Comparison of ENCODE assay signal across 13 mouse cellular contexts in genomic region chr1:189933480-189934202, GRCm38 (mm10). TPM values are rescaled to one million over a fixed set of nuclear protein-coding genes. Genes with fewer than 3 reads are reported as not detected.
DNase-seq lines count a peak whose midpoint lies in the region; ATAC-seq and TF ChIP-seq lines count a peak whose summit lies in the region.
"Had no signal": no experiment of that assay in that cellular context is flagged by ENCODE, and none has a peak within 500 bp of the region (broad histone marks: within the 10 kb centered on the region; RNA-seq: fewer than 3 reads in every experiment).

No protein-coding gene starts in this region.

- H3K4me2 ChIP-seq in heart, postnatal 0 days (ENCODE audit: low read depth, low read length): no peak overlapping the region
- no peak overlapping the region for H3K4me2 ChIP-seq in liver, embryonic 16.5 days (ENCODE audit: low read depth, low read length)
- no peak overlapping the region for H3K4me2 ChIP-seq in hindbrain, postnatal 0 days (ENCODE audit: low read depth, low read length)
- no peak overlapping the region for H3K4me2 ChIP-seq in kidney, embryonic 15.5 days
- H3K4me2 ChIP-seq in forebrain, embryonic 13.5 days: no peak overlapping the region
- H3K4me2 ChIP-seq: embryonic facial prominence, embryonic 15.5 days; hindbrain, embryonic 14.5 days; lung, embryonic 15.5 days had no signal

- H3K4me3 ChIP-seq in heart, postnatal 0 days (ENCODE audit: low read depth, low read length): no peak overlapping the region
- H3K4me3 ChIP-seq in liver, embryonic 16.5 days (ENCODE audit: low read depth, low read length): no peak overlapping the region
- H3K4me3 ChIP-seq in hindbrain, postnatal 0 days (ENCODE audit: low read length): no peak overlapping the region
- H3K4me3 ChIP-seq in kidney, embryonic 15.5 days (replicated peaks): no peak overlapping the region
- H3K4me3 ChIP-seq in forebrain, embryonic 13.5 days: no peak overlapping the region
- H3K4me3 ChIP-seq: embryonic facial prominence, embryonic 15.5 days; lung, embryonic 15.5 days had no signal

- no peaks in the 10 kb centered on the region for H3K36me3 ChIP-seq in heart, postnatal 0 days (replicated peaks; ENCODE audit: control insufficient read depth, insufficient read depth, low read length)
- no peaks in the 10 kb centered on the region for H3K36me3 ChIP-seq in liver, embryonic 16.5 days (ENCODE audit: control insufficient read depth, insufficient read depth)
- no peaks in the 10 kb centered on the region for H3K36me3 ChIP-seq in hindbrain, postnatal 0 days (ENCODE audit: insufficient read depth, low read length)
- no peaks in the 10 kb centered on the region for H3K36me3 ChIP-seq in kidney, embryonic 15.5 days
- H3K36me3 ChIP-seq in forebrain, embryonic 13.5 days (ENCODE audit: poor library complexity, severe bottlenecking): no peaks in the 10 kb centered on the region
- H3K36me3 ChIP-seq: embryonic facial prominence, embryonic 15.5 days; lung, embryonic 15.5 days had no signal

- no peak overlapping the region for H3K9ac ChIP-seq in heart, postnatal 0 days (replicated peaks; ENCODE audit: low read depth, low read length)
- H3K9ac ChIP-seq in liver, embryonic 16.5 days (ENCODE audit: low read depth, low read length): no peak overlapping the region
- H3K9ac ChIP-seq in hindbrain, postnatal 0 days (replicated peaks; ENCODE audit: low read length): no peak overlapping the region
- H3K9ac ChIP-seq in kidney, embryonic 15.5 days: no peak overlapping the region
- H3K9ac ChIP-seq in forebrain, embryonic 13.5 days: no peak overlapping the region
- H3K9ac ChIP-seq: embryonic facial prominence, embryonic 15.5 days; hindbrain, embryonic 14.5 days; lung, embryonic 15.5 days had no signal

- H3K27me3 ChIP-seq in heart, postnatal 0 days (ENCODE audit: control insufficient read depth, insufficient read depth, low read length): no peaks in the 10 kb centered on the region
- H3K27me3 ChIP-seq in liver, embryonic 16.5 days (ENCODE audit: control insufficient read depth, insufficient read depth, low read depth, low read length): no peaks in the 10 kb centered on the region
- no peaks in the 10 kb centered on the region for H3K27me3 ChIP-seq in hindbrain, postnatal 0 days (ENCODE audit: insufficient read depth, low read length)
- H3K27me3 ChIP-seq in kidney, embryonic 15.5 days: no peaks in the 10 kb centered on the region
- H3K27me3 ChIP-seq in forebrain, embryonic 13.5 days: no peaks in the 10 kb centered on the region
- H3K27me3 ChIP-seq: embryonic facial prominence, embryonic 15.5 days; lung, embryonic 15.5 days had no signal

- peak overlapping the region; percentile 69 for H3K27ac ChIP-seq in heart, postnatal 0 days (ENCODE audit: low read depth)
- no peak overlapping the region for H3K27ac ChIP-seq in liver, embryonic 16.5 days (ENCODE audit: low read length)
- H3K27ac ChIP-seq in hindbrain, postnatal 0 days: no peak overlapping the region
- H3K27ac ChIP-seq in kidney, embryonic 15.5 days: no peak overlapping the region
- no peak overlapping the region for H3K27ac ChIP-seq in forebrain, embryonic 13.5 days
- H3K27ac ChIP-seq: embryonic facial prominence, embryonic 15.5 days; hindbrain, embryonic 14.5 days; lung, embryonic 15.5 days had no signal

- ATAC-seq in heart, postnatal 0 days (ENCODE audit: insufficient read depth, low read depth): peak; percentile 91
- ATAC-seq in liver, embryonic 16.5 days (ENCODE audit: low read depth): peak; percentile 54; the same call in 1 of the 2 replicates
- no peak for ATAC-seq in hindbrain, postnatal 0 days
- no peak for ATAC-seq in kidney, embryonic 15.5 days (replicated peaks; ENCODE audit: low FRiP score)
- no peak for ATAC-seq in forebrain, embryonic 13.5 days
- ATAC-seq: Patski had no signal

- TF ChIP-seq CTCF in heart, postnatal 0 days (IDR thresholded peaks at IDR 0.05; ENCODE audit: low read depth): no peak
- TF ChIP-seq CTCF in hindbrain, postnatal 0 days (IDR thresholded peaks at IDR 0.05; ENCODE audit: low read depth): no peak

- no peaks in the 10 kb centered on the region for H3K9me3 ChIP-seq in heart, postnatal 0 days (replicated peaks; ENCODE audit: control insufficient read depth, low read length)
- H3K9me3 ChIP-seq in liver, embryonic 16.5 days (replicated peaks; ENCODE audit: control insufficient read depth, low read length): no peaks in the 10 kb centered on the region
- no peaks in the 10 kb centered on the region for H3K9me3 ChIP-seq in hindbrain, postnatal 0 days (ENCODE audit: low read length)
- no peaks in the 10 kb centered on the region for H3K9me3 ChIP-seq in kidney, embryonic 15.5 days (replicated peaks)
- no peaks in the 10 kb centered on the region for H3K9me3 ChIP-seq in forebrain, embryonic 13.5 days (replicated peaks)
- H3K9me3 ChIP-seq: embryonic facial prominence, embryonic 15.5 days; lung, embryonic 15.5 days had no signal

- TF ChIP-seq EP300 in heart, postnatal 0 days (IDR thresholded peaks at IDR 0.05; ENCODE audit: low read depth): peak; percentile 99

- peak; percentile 44 for DNase-seq in retina, embryonic 14.5 days (ENCODE audit: low spot score)
- no peak for DNase-seq in retina, postnatal 1 day
- peak; percentile 89 for DNase-seq in heart, postnatal 0 days (ENCODE audit: low spot score)
- DNase-seq in hindbrain, postnatal 0 days (ENCODE audit: low spot score): no peak
- DNase-seq: cerebellum, postnatal 25 days; kidney, postnatal 25 days had no signal

- WGBS in heart, postnatal 0 days: 45% methylated on average over 9 of the region's 9 CpGs
- WGBS in liver, embryonic 16.5 days (ENCODE audit: insufficient replicate concordance): 30% methylated on average over 9 of the region's 9 CpGs
- 76% methylated on average over 9 of the region's 9 CpGs for WGBS in hindbrain, postnatal 0 days
- 72% methylated on average over 9 of the region's 9 CpGs for WGBS in kidney, embryonic 15.5 days
- WGBS in forebrain, embryonic 13.5 days: 69% methylated on average over 9 of the region's 9 CpGs

- H3K4me1 ChIP-seq in heart, postnatal 0 days (ENCODE audit: control insufficient read depth, insufficient read depth): peaks cover 12% of the 10 kb centered on the region
- no peaks in the 10 kb centered on the region for H3K4me1 ChIP-seq in liver, embryonic 16.5 days (ENCODE audit: control insufficient read depth, low read depth, low read length)
- no peaks in the 10 kb centered on the region for H3K4me1 ChIP-seq in hindbrain, postnatal 0 days (ENCODE audit: insufficient read depth, low read length)
- no peaks in the 10 kb centered on the region for H3K4me1 ChIP-seq in kidney, embryonic 15.5 days
- H3K4me1 ChIP-seq in forebrain, embryonic 13.5 days: peaks cover 6% of the 10 kb centered on the region; the same call in 1 of the 2 replicates
- H3K4me1 ChIP-seq: lung, embryonic 15.5 days had no signal

RNA-seq across cellular contexts. Expression of gene Smyd2, which starts 11.5 kb away (rescaled TPM):
- 218 and 234 TPM in 2 replicates for total RNA-seq in heart, postnatal 0 days (2014; rRNA removed; ENCODE audit: low replicate concordance)
- polyA plus RNA-seq in heart, postnatal 0 days (2015; fragmentation: Nextera tagmentation; extraction: Ambion mirVana): 219 and 239 TPM in 2 replicates
- 19.4 and 21.1 TPM in 2 replicates for polyA plus RNA-seq in liver, embryonic 16.5 days (2015; fragmentation: Nextera tagmentation; extraction: Ambion mirVana)
- 52.0 and 61.9 TPM in 2 replicates for total RNA-seq in hindbrain, postnatal 0 days (2014; rRNA removed)
- 81.1 and 81.8 TPM in 2 replicates for polyA plus RNA-seq in hindbrain, postnatal 0 days (2015; fragmentation: Nextera tagmentation; extraction: Ambion mirVana)
- 83.0 and 84.2 TPM in 2 replicates for polyA plus RNA-seq in kidney, embryonic 15.5 days (2015; fragmentation: Nextera tagmentation; extraction: Ambion mirVana)
- 41.9 and 44.9 TPM in 2 replicates for polyA plus RNA-seq in forebrain, embryonic 13.5 days (2015; fragmentation: Nextera tagmentation; extraction: Ambion mirVana)

Comparison
In these comparisons a context has a peak if more than half of its experiments do, and no peak if none do; other contexts are left out.
1. DNase-seq: peak in retina, embryonic 14.5 days (single experiment) and heart, postnatal 0 days (single experiment); none in retina, postnatal 1 day (single experiment) and hindbrain, postnatal 0 days (single experiment).
2. ATAC-seq: peak in heart, postnatal 0 days (single experiment) and liver, embryonic 16.5 days (single experiment); none in hindbrain, postnatal 0 days (single experiment), kidney, embryonic 15.5 days (single experiment) and forebrain, embryonic 13.5 days (single experiment).